Mouse (Mus musculus): ENCODE data around the gene Gm10477. TPM values are rescaled to one million over a fixed set of nuclear protein-coding genes. Genes with fewer than 3 reads are reported as not detected.

The Gm10477 gene
- not detected for total RNA-seq (2023)

DNA sequence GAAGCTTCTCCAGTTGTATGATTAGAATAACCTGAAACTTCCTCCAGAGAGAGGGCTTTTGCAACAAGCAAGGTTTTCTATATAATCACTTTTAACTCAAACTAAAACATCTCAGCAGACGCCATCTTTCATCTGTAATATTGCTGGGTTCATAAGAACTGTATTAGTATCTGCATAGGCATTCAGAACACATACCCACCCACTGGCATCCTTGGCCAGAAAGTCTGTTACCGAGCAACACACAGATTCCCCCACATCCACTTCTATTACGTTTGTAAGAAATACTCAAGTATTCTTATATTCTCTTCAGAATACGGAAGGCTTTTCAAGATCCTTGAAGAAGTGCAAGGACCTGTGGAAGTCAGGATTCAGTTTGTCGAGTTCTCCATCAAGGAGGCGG lies at the start of gene Gm10477:
Gene Gm10477 (plus strand): TSS at position 301 of the 400 bp plus-strand sequence.

DNA sequence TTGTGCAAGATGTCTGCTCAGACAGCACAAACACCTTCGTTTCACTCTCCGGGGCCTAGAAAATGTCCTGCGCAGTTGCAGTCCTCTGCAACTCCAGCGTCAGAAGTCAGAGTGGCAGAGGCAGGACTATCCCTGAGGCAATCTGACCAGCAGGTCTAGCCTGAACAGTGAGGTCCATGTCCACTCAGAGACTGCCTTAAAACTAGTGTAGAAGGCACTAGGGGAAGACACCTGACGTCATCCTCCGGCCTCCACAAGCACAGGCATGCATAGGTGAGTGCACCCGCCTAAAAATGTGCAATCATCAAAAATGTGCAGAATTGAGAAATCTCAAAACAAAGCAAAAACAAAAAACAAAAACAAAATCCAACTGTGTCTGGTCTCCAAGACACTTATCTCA lies 25.0 kb downstream of the Gm10477 start, which contains the start of gene Gm648:
Gene Gm648 (minus strand): TSS at position 101 of the 400 bp plus-strand sequence.

Other genes with a start within 250 kb of the Gm10477 start
- gene Zfp449, start 178.3 kb upstream of the Gm10477 start, total RNA-seq (2023): 0.15 TPM
- 0.32 TPM for gene Smim10l2a, start 150.2 kb upstream of the Gm10477 start, total RNA-seq (2023)
- 1.8 TPM for gene Gm2174, start 76.8 kb upstream of the Gm10477 start, total RNA-seq (2023)
- 51.4 TPM for gene Ints6l, start 69.9 kb upstream of the Gm10477 start, total RNA-seq (2023)
- gene Gm648, start 24.9 kb downstream of the Gm10477 start, total RNA-seq (2023): not detected
- gene Mmgt1, start 73.3 kb downstream of the Gm10477 start, total RNA-seq (2023): 11.2 TPM
- 16.9 TPM for gene Slc9a6, start 85.0 kb downstream of the Gm10477 start, total RNA-seq (2023)
- 0.76 TPM for gene Fhl1, start 207.0 kb downstream of the Gm10477 start, total RNA-seq (2023)